Mouse (Mus musculus) midbrain, embryonic 11.5 days (tissue): ENCODE results near the gene Lifr. TPM values are rescaled to one million over a fixed set of nuclear protein-coding genes. Genes with fewer than 3 reads are reported as not detected.

ENCODE experiments used
- ATAC-seq: fragments of 200-750 bp; cut with Nextera tagmentation; 2 replicates; pipeline ENCODE4 v1.8.0; 2017; ENCODE audit warnings: moderate TSS enrichment, moderate library complexity; ENCODE audit not compliant: low FRiP score
- DNase-seq: peaks from one replicate; pipeline ENCODE4 v3.0.0; 2015; ENCODE audit warnings: low spot score; ENCODE audit errors: missing footprints
- H3K27ac ChIP-seq: fragments of 300-500 bp; sonication (generic); 2 replicates; pipeline ENCODE4 v1.5.1; 2014; ENCODE audit warnings: low read depth, low read length
- H3K27me3 ChIP-seq: fragments of 300-500 bp; sonication (generic); 2 replicates; pipeline ENCODE4 v1.6.1; 2014; ENCODE audit warnings: mild to moderate bottlenecking, low read length, moderate library complexity, mixed read lengths; ENCODE audit not compliant: control insufficient read depth, insufficient read depth
- H3K36me3 ChIP-seq: fragments of 300-500 bp; sonication (generic); 2 replicates; pipeline ENCODE4 v1.6.1; 2014; ENCODE audit warnings: mild to moderate bottlenecking, low read length, moderate library complexity, mixed read lengths; ENCODE audit not compliant: control insufficient read depth, insufficient read depth
- H3K4me1 ChIP-seq: fragments of 300-500 bp; sonication (generic); 2 replicates; pipeline ENCODE4 v1.6.1; 2014; ENCODE audit warnings: low read length; ENCODE audit not compliant: control insufficient read depth, insufficient read depth
- H3K4me2 ChIP-seq: fragments of 300-500 bp; sonication (generic); 2 replicates; pipeline ENCODE4 v1.6.1; 2014; ENCODE audit warnings: mild to moderate bottlenecking, moderate library complexity
- H3K4me3 ChIP-seq: fragments of 300-500 bp; sonication (generic); 2 replicates; pipeline ENCODE4 v1.5.1; 2014; ENCODE audit warnings: low read depth, low read length
- H3K9ac ChIP-seq: fragments of 300-500 bp; sonication (generic); 2 replicates; pipeline ENCODE4 v1.6.1; 2014; ENCODE audit warnings: low read length
- H3K9me3 ChIP-seq: fragments of 300-500 bp; sonication (generic); 2 replicates; pipeline ENCODE4 v1.6.1; 2016; ENCODE audit warnings: low read length; ENCODE audit not compliant: control insufficient read depth
- WGBS: fragments of 180-500 bp; shearing (Covaris S2); extraction: QIAGEN DNeasy Blood & Tissue Kit; methylation state at CpG from one replicate; pipeline ENCODE4 v1.1.7; 2014; 5-methylcytosine and 5-hydroxymethylcytosine counted together
- polyA plus RNA-seq: library from polyadenylated mRNA; unstranded; fragments of >200 nt; fragmentation: Nextera tagmentation; extraction: Ambion mirVana; gene quantifications from 2 replicates; pipeline ENCODE4 v1.2.1, GENCODE M21; 2014

The Lifr gene
- polyA plus RNA-seq, 1 experiment from 2014 or later = 16.5 TPM

GRCm38 (mm10) chr15:7099406-7099805 is 9.0 kb downstream of the Lifr start:
- peak; percentile 65 for DNase-seq
- H3K9me3 ChIP-seq = no peaks in the 10 kb centered on the region
- ATAC-seq = no peak
- WGBS = 93% methylated on average over 1 of the region's 1 CpGs
- H3K4me1 ChIP-seq = no peaks in the 10 kb centered on the region
- H3K27me3 ChIP-seq = no peaks in the 10 kb centered on the region
- no peak overlapping the region for H3K27ac ChIP-seq
- H3K4me3 ChIP-seq = no peak overlapping the region
- no peak overlapping the region for H3K9ac ChIP-seq
- no peaks in the 10 kb centered on the region for H3K36me3 ChIP-seq
- no peak overlapping the region for H3K4me2 ChIP-seq

- DNase-seq (no peak), ATAC-seq (no peak)
- H3K9ac ChIP-seq = no peak overlapping the region
- no peak overlapping the region for H3K4me2 ChIP-seq
- H3K4me1 ChIP-seq = no peaks in the 10 kb centered on the region
- no peak overlapping the region for H3K4me3 ChIP-seq
- no peaks in the 10 kb centered on the region for H3K27me3 ChIP-seq
- H3K36me3 ChIP-seq = no peaks in the 10 kb centered on the region
- 88% methylated on average over 6 of the region's 6 CpGs for WGBS
- H3K27ac ChIP-seq = no peak overlapping the region
- H3K9me3 ChIP-seq = no peaks in the 10 kb centered on the region
Measured at GRCm38 (mm10) chr15:7100226-7100625, 9.8 kb downstream of the Lifr start.

GRCm38 (mm10) chr15:7103051-7103450 is 12.6 kb downstream of the Lifr start:
- no peak for DNase-seq
- Histone ChIP-seq H3K4me1 (no peaks in the 10 kb centered on the region), H3K4me3 (no peak overlapping the region), H3K27me3 (no peaks in the 10 kb centered on the region), H3K27ac (no peak overlapping the region), H3K9ac (no peak overlapping the region), H3K36me3 (no peaks in the 10 kb centered on the region), H3K9me3 (no peaks in the 10 kb centered on the region), H3K4me2 (no peak overlapping the region)
- WGBS = 80% methylated on average over 2 of the region's 2 CpGs
- ATAC-seq = no peak

- H3K27ac ChIP-seq = no peak overlapping the region
- ATAC-seq = no peak
- WGBS = 72% methylated on average over 5 of the region's 5 CpGs
Measured at GRCm38 (mm10) chr15:7105224-7105623, 14.8 kb downstream of the Lifr start.

GRCm38 (mm10) chr15:7108160-7108559 is 17.7 kb downstream of the Lifr start:
- 90% methylated on average over 6 of the region's 6 CpGs for WGBS
- no peak overlapping the region for H3K27ac ChIP-seq
- H3K4me1 ChIP-seq = no peaks in the 10 kb centered on the region
- ATAC-seq = no peak
- no peak overlapping the region for H3K4me3 ChIP-seq
- DNase-seq = no peak
- no peak overlapping the region for H3K4me2 ChIP-seq
- H3K27me3 ChIP-seq = no peaks in the 10 kb centered on the region
- no peaks in the 10 kb centered on the region for H3K36me3 ChIP-seq
- no peaks in the 10 kb centered on the region for H3K9me3 ChIP-seq
- no peak overlapping the region for H3K9ac ChIP-seq

More at GRCm38 (mm10) chr15:7105224-7105623, 14.8 kb downstream of the Lifr start:
- no peaks in the 10 kb centered on the region for H3K36me3 ChIP-seq
- no peaks in the 10 kb centered on the region for H3K4me1 ChIP-seq
- DNase-seq = no peak
- no peak overlapping the region for H3K4me2 ChIP-seq
- no peaks in the 10 kb centered on the region for H3K27me3 ChIP-seq
- H3K9ac ChIP-seq = no peak overlapping the region
- no peak overlapping the region for H3K4me3 ChIP-seq
- H3K9me3 ChIP-seq = no peaks in the 10 kb centered on the region

GRCm38 (mm10) chr15:7112227-7112907 is 22.0 kb downstream of the Lifr start:
- H3K4me2 ChIP-seq = no peak overlapping the region
- H3K9ac ChIP-seq = no peak overlapping the region
- H3K9me3 ChIP-seq = no peaks in the 10 kb centered on the region
- 86% methylated on average over 6 of the region's 6 CpGs for WGBS
- no peak overlapping the region for H3K4me3 ChIP-seq
- no peak overlapping the region for H3K27ac ChIP-seq
- no peaks in the 10 kb centered on the region for H3K36me3 ChIP-seq
- ATAC-seq (no peak), DNase-seq (no peak)
- no peaks in the 10 kb centered on the region for H3K27me3 ChIP-seq
- H3K4me1 ChIP-seq = no peaks in the 10 kb centered on the region

- no peak for ATAC-seq
- Histone ChIP-seq H3K9me3 (no peaks in the 10 kb centered on the region), H3K9ac (no peak overlapping the region), H3K27me3 (no peaks in the 10 kb centered on the region), H3K4me1 (no peaks in the 10 kb centered on the region), H3K4me3 (no peak overlapping the region), H3K4me2 (no peak overlapping the region), H3K27ac (no peak overlapping the region), H3K36me3 (no peaks in the 10 kb centered on the region)
- no peak for DNase-seq
- 84% methylated on average over 3 of the region's 3 CpGs for whole genome bisulfite sequencing
Measured at GRCm38 (mm10) chr15:7113906-7114305, 23.5 kb downstream of the Lifr start.

- no peak overlapping the region for H3K4me3 ChIP-seq
- no peaks in the 10 kb centered on the region for H3K36me3 ChIP-seq
- no peaks in the 10 kb centered on the region for H3K27me3 ChIP-seq
- no peaks in the 10 kb centered on the region for H3K4me1 ChIP-seq
- ATAC-seq (no peak), DNase-seq (no peak)
- no peaks in the 10 kb centered on the region for H3K9me3 ChIP-seq
- no peak overlapping the region for H3K9ac ChIP-seq
- no peak overlapping the region for H3K27ac ChIP-seq
- no peak overlapping the region for H3K4me2 ChIP-seq
- WGBS = 52% methylated on average over 7 of the region's 7 CpGs
Measured at GRCm38 (mm10) chr15:7115326-7116003, 25.1 kb downstream of the Lifr start.

- no peak for ATAC-seq
- no peaks in the 10 kb centered on the region for H3K9me3 ChIP-seq
- no peaks in the 10 kb centered on the region for H3K36me3 ChIP-seq
- H3K4me1 ChIP-seq = no peaks in the 10 kb centered on the region
- H3K9ac ChIP-seq = no peak overlapping the region
- no peak overlapping the region for H3K27ac ChIP-seq
- H3K27me3 ChIP-seq = no peaks in the 10 kb centered on the region
- WGBS = 43% methylated on average over 1 of the region's 1 CpGs
- DNase-seq = no peak
- no peak overlapping the region for H3K4me2 ChIP-seq
- no peak overlapping the region for H3K4me3 ChIP-seq
Measured at GRCm38 (mm10) chr15:7116216-7116615, 25.8 kb downstream of the Lifr start.
